16 mouse cellular contexts compared by ENCODE assay signal in genomic region chr17:87100947-87101346, GRCm38 (mm10).
"Had no signal": no experiment of that assay in that cellular context is flagged by ENCODE, and none has a peak within 500 bp of the region (broad histone marks: within the 10 kb centered on the region; RNA-seq: fewer than 3 reads in every experiment).

No protein-coding gene starts in this region.

- H3K4me2 ChIP-seq: lung, embryonic 14.5 days; midbrain, embryonic 11.5 days; midbrain, embryonic 13.5 days; midbrain, embryonic 15.5 days; neural tube, embryonic 12.5 days had no signal

- H3K27ac ChIP-seq: liver, embryonic 14.5 days; macrophage; midbrain, embryonic 13.5 days; midbrain, embryonic 15.5 days; neural tube, embryonic 12.5 days had no signal

- H3K9ac ChIP-seq: liver, embryonic 14.5 days; lung, embryonic 14.5 days; midbrain, embryonic 13.5 days; midbrain, embryonic 15.5 days; neural tube, embryonic 12.5 days had no signal

- H3K4me3 ChIP-seq: midbrain, embryonic 13.5 days; midbrain, embryonic 15.5 days; neural tube, embryonic 12.5 days had no signal

- DNase-seq: lung, adult 18-20 months; lung, embryonic 14.5 days; lung, postnatal 10 days; lung, postnatal 36 days; right cerebral cortex, postnatal 25 days; right cerebral cortex, postnatal 4 days; spleen, adult 18-20 months; thymus, adult 18-20 months; thymus, postnatal 14 days; thymus, postnatal 36 days had no signal

- H3K27me3 ChIP-seq: midbrain, embryonic 13.5 days; midbrain, embryonic 15.5 days; neural tube, embryonic 12.5 days had no signal

- H3K9me3 ChIP-seq: midbrain, embryonic 13.5 days; midbrain, embryonic 15.5 days; neural tube, embryonic 12.5 days had no signal

- ATAC-seq: midbrain, embryonic 13.5 days; midbrain, embryonic 15.5 days had no signal

- H3K4me1 ChIP-seq: neural tube, embryonic 12.5 days had no signal

- H3K36me3 ChIP-seq: midbrain, embryonic 13.5 days; midbrain, embryonic 15.5 days; neural tube, embryonic 12.5 days had no signal
